Mouse (Mus musculus): ENCODE measurements around the gene Sdr39u1.
A peak's percentile ranks its signal among the peaks of the same experiment; 100 is the strongest.

Gene Sdr39u1

GRCm38 (mm10) chr14:55853621-55854285 is 46.3 kb downstream of the Sdr39u1 start, which contains the start of gene Nynrin:
Gene Nynrin (plus strand): TSS chr14:55854010.
- DNase-seq = peak; percentile 86 to 93

GRCm38 (mm10) chr14:55852646-55853551 is 47.2 kb downstream of the Sdr39u1 start:
- DNase-seq = peak; percentile 56 to 71

- DNase-seq = no peak
Observed at GRCm38 (mm10) chr14:55850885-55851284, 49.2 kb downstream of the Sdr39u1 start.

Measured in lung, postnatal 4 days (tissue).